Mouse (Mus musculus) lung, postnatal 0 days (tissue): Measurements from ENCODE around the gene Syt14.

Experiments
- CTCF ChIP-seq: IDR thresholded peaks from 2 replicates; pipeline ENCODE4 v1.5.1; 2016; ENCODE audit warnings: antibody characterized with exemption, mild to moderate bottlenecking
- EP300 ChIP-seq: IDR thresholded peaks from 2 replicates; pipeline ENCODE4 v1.6.1; 2016; ENCODE audit warnings: antibody characterized with exemption, mild to moderate bottlenecking, control low read depth

DNA sequence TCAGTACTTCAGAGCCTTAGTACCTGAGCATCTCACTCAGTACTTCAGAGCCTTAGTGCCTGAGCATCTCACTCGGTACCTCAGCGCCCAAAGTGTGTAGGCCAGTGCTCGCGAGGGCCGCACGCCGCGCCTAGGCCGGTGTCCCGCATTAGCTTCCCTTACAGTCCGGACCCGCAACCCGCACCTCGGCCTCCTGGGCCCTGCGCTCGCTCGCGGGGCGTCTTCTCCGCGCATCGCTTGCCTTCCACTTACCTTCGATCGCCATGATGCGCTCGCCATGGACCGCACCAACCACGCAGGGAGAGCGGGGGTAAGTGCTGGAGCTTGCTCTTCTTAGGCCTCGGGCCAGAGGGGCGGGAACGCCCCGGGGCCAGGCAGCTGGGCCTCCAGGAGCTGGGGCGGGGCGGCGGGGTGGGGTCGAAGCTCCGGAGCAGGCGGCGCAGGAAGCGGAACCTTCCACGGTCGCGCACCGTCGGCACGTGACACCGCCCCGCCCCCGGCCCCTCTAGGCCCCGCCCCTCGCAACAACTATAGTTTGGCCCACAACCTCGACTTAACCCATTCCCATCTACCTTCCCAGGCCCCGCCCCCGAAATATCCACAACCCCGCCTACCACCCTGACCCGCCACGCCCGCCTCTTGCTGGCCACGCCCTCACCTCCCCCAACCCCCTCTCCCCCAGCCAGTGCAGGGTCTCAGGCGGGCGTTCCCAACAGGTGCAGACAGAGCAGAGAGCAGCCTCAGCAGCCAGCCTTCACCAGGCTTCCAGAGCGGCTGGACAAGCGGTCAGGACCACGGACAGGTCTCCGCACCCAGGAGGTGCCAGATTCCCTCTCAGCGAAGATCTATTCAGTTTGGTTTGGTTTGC lies at the start of gene Syt14:
- no peak for TF ChIP-seq CTCF
- no peak for TF ChIP-seq EP300
